Mouse (Mus musculus) hindbrain, embryonic 10.5 days (tissue): ENCODE measurements around the gene Mkln1. TPM values are rescaled to one million over a fixed set of nuclear protein-coding genes. Genes with fewer than 3 reads are reported as not detected.
"Not testable (repeated sequence)": the region's sequence is repeated elsewhere in the genome, so short reads cannot be mapped to it uniquely, and the experiment has no call there.

ENCODE experiments used
- DNase-seq: peaks from one replicate; pipeline ENCODE4 v3.0.0-alpha.2; 2017; ENCODE audit warnings: low spot score
- H3K27ac ChIP-seq: fragments of 300-500 bp; sonication (generic); 2 replicates; pipeline ENCODE4 v1.5.1; 2016; ENCODE audit warnings: mild to moderate bottlenecking, moderate library complexity
- H3K27me3 ChIP-seq: fragments of 300-500 bp; sonication (generic); 2 replicates; pipeline ENCODE4 v1.6.1; 2016; ENCODE audit warnings: mild to moderate bottlenecking; ENCODE audit not compliant: poor library complexity, insufficient read depth, severe bottlenecking
- H3K36me3 ChIP-seq: fragments of 300-500 bp; sonication (generic); 2 replicates; pipeline ENCODE4 v1.6.1; 2016; ENCODE audit warnings: mild to moderate bottlenecking, moderate library complexity
- H3K4me1 ChIP-seq: fragments of 300-500 bp; sonication (generic); replicated peaks from 2 replicates; pipeline ENCODE4 v1.6.1; 2016; ENCODE audit warnings: mild to moderate bottlenecking
- H3K4me3 ChIP-seq: fragments of 300-500 bp; sonication (generic); 2 replicates; pipeline ENCODE4 v1.5.1; 2016; ENCODE audit warnings: mild to moderate bottlenecking, moderate library complexity
- H3K9me3 ChIP-seq: fragments of 300-500 bp; sonication (generic); 2 replicates; pipeline ENCODE4 v1.6.1; 2016; ENCODE audit warnings: mild to moderate bottlenecking, moderate library complexity
- WGBS: fragments of 180-500 bp; shearing (Covaris S2); methylation state at CpG from one replicate; pipeline ENCODE4 v1.1.7; 2016; 5-methylcytosine and 5-hydroxymethylcytosine counted together
- polyA plus RNA-seq: library from polyadenylated mRNA; unstranded; fragments of >200 nt; fragmentation: Nextera tagmentation; extraction: Ambion mirVana; gene quantifications from 2 replicates; pipeline ENCODE4 v1.2.1, GENCODE M21; 2016

The Mkln1 gene
- polyA plus RNA-seq, 1 experiment from 2014 or later, result 201 TPM

DNA sequence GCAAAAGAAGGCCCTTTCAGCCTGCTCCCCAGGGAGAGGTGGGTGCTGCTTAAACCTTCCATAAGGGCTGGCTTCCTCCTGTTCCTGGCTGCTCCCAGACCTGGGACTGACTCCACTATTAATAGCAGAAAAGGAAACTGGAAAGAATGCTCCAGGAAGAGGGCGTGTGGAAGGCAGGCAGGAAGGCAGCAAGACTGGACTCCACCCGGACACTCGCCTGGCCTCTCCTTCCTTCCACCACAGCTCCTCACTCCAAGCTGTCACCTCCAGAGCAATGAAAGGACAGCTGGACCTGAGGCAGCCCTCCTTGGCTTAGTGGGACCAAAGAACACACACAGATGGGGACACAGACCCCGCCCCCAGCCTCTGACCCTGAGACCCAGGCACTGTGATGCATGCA is 145.8 kb downstream of the Mkln1 start:
- 84% methylated on average over 4 of the region's 4 CpGs for WGBS
- Histone ChIP-seq H3K27ac (0 out of 2 replicates have a peak overlapping the region, but pooled peaks have one; percentile 19), H3K27me3 (no peaks in the 10 kb centered on the region), H3K4me1 (peaks cover 26% of the 10 kb centered on the region), H3K36me3 (peaks cover 23% of the 10 kb centered on the region), H3K4me3 (no peak overlapping the region), H3K9me3 (no peaks in the 10 kb centered on the region)
- no peak for DNase-seq

DNA sequence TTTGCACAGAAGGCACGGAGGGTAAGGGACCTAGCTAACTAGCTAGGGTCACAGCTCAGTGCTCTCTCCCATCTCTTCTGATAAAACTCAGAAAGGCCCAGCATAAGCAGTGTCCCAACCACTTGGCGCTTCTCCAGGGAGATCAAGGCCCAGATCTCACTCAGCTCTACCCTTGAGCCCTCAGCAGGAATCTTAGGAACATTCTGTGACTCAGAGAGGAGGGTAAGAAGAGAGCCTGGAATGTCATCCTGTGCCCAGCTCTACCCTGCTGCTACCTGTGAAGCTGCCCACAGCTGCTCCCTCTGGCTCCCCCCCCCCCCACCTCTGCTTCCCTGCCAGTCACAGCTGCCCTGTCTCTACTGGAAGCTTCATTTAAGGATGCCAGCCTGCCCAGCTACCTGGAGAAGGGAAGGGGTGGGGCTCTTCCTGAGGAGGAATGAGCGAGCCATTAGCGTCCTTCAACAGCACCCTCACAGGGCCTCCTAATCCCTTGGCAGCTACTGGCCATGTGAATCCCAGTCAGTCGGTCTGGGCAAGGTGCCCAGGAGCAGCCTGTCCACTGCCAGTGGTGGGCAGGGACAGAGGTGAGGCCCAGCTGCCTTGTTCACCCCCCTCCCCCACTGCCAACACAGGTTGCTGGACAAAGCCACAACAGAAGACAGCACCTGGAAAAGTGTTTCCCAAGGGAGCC is 151.0 kb downstream of the Mkln1 start:
- Histone ChIP-seq H3K9me3 (no peaks in the 10 kb centered on the region), H3K4me3 (no peak overlapping the region), H3K27me3 (no peaks in the 10 kb centered on the region), H3K36me3 (no peaks in the 10 kb centered on the region), H3K4me1 (peaks cover 49% of the 10 kb centered on the region), H3K27ac (peak overlapping the region; percentile 46; the same call in 1 of the 2 replicates)
- no peak for DNase-seq
- WGBS, result 74% methylated on average over 5 of the region's 5 CpGs

GRCm38 (mm10) chr6:31550876-31551532 is 152.5 kb downstream of the Mkln1 start:
- no peak overlapping the region for H3K27ac ChIP-seq
- peak; percentile 20 for DNase-seq
- 65% methylated on average over 22 of the region's 22 CpGs for WGBS

GRCm38 (mm10) chr6:31556460-31557100 is 158.0 kb downstream of the Mkln1 start:
- H3K36me3 ChIP-seq, result peaks cover 7% of the 10 kb centered on the region; the same call in 1 of the 2 replicates
- H3K9me3 ChIP-seq, result no peaks in the 10 kb centered on the region
- H3K4me3 ChIP-seq, result no peak overlapping the region
- DNase-seq, result no peak
- WGBS, result 82% methylated on average over 7 of the region's 7 CpGs
- H3K27ac ChIP-seq, result no peak overlapping the region
- H3K4me1 ChIP-seq, result peaks cover 34% of the 10 kb centered on the region
- H3K27me3 ChIP-seq, result peaks cover 17% of the 10 kb centered on the region

More at GRCm38 (mm10) chr6:31550876-31551532, 152.5 kb downstream of the Mkln1 start:
- H3K9me3 ChIP-seq, result no peaks in the 10 kb centered on the region
- no peak overlapping the region for H3K4me3 ChIP-seq
- peaks cover 45% of the 10 kb centered on the region for H3K4me1 ChIP-seq
- no peaks in the 10 kb centered on the region for H3K27me3 ChIP-seq
- H3K36me3 ChIP-seq, result peaks cover 7% of the 10 kb centered on the region; the same call in 1 of the 2 replicates

DNA sequence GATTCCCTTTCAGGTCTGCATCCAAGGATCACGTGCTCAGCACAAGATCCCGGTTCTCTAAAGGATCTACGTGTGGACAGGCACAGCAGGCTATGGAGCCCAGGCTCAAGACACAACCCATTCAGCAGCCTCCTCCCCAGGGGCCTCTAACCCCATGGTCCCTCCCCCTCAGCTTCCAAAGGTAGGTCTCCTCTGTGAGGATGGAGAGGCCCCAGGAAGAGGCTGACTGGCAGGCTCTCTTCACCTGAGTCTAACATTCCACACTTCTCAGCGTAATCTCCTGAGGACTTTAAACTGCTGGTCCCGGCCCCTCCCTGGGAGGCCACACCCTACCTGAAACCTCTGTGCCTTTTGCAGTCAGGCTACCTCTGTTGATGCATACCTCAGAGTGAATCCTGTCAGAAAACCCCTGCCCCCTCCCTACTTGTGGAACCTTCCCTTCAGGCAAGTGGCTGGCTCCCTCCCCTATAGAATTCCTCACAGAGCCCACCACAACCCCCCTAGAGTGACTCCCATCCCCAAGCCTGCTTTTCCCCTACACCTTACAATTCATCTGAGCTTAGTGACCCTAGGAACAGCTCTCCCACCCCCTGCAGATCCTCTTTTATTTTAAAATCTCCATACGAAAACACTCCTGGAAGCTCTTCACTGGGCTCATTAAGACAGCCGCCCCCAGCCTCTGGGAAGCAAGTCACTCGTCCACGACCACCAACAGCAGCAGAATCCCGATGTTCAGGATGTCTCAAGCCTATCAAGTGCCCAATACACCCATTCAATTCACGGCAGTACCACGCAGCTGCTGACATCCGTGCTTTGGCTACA is 161.8 kb downstream of the Mkln1 start:
- H3K4me3 ChIP-seq, result peak overlapping the region; percentile 26

DNA sequence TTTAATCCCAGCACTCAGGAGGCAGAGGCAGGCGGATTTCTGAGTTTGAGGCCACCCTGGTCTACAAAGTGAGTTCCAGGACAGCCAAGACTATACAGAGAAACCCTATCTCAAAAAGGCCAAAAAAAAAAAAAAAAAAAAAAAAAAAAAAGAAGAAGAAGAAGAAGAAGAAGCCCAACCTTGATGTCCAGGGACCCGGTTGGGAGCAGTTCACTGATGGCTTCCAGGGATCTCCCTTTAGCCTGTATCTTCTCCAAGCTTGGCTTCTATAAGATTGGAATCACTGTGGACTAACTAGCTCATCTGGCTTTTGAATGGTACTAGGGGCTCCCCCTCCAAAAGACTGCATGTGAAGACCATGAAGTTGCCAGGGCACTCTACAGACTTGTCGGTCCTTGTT is 163.4 kb downstream of the Mkln1 start:
- Histone ChIP-seq H3K27me3 (peaks cover 42% of the 10 kb centered on the region), H3K4me3 (peak overlapping the region; percentile 84)

More for the DNA sequence above, 161.8 kb downstream of the Mkln1 start:
- DNase-seq, result no peak
- Histone ChIP-seq H3K27me3 (peaks cover 33% of the 10 kb centered on the region), H3K27ac (peak overlapping the region; percentile 57), H3K36me3 (peaks cover under 1% of the 10 kb centered on the region; the same call in 1 of the 2 replicates), H3K4me1 (peaks cover 58% of the 10 kb centered on the region), H3K9me3 (no peaks in the 10 kb centered on the region)
- 8% methylated on average over 13 of the region's 13 CpGs for WGBS

DNA sequence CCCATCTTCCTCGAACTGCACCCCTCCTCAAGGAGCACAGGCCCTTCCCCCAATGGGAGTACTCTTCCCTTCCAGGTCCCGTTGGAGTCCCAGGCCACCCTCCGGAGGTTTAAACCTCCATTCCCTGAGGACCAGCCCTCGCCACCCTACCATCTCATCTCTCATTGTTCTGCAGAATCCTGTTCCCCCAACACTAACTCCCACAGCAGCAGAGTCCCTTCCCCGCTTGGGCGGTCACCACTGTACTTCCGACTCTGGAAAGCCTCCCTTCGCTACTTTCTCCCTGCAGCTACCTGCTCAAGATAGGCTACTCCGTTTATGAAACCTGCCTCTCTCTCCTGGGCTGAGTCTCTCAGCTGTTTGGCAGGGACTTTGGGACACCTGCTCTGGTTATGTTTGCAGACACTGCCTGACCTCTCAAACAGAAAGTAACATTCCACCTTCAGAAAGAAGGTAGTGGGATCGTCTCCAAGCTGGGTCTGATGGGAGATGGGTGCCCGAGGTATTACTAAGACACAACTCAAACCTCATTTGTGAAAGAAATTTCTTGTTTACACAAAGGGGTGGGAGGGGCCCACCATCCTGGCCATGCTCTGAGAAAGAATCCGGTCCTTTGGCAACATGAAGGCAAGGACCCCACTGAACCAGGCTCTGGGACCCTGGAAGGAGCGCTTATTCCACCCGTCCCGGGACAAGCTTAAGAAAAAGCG is 164.0 kb downstream of the Mkln1 start:
- Histone ChIP-seq H3K4me3 (peak overlapping the region; percentile 84), H3K27me3 (peaks cover 45% of the 10 kb centered on the region), H3K27ac (peak overlapping the region; percentile 94), H3K9me3 (no peaks in the 10 kb centered on the region), H3K36me3 (no peaks in the 10 kb centered on the region; the same call in 1 of the 2 replicates), H3K4me1 (peaks cover 66% of the 10 kb centered on the region)
- DNase-seq, result peak; percentile 40
- WGBS, result 2% methylated on average over 16 of the region's 16 CpGs

More for the DNA sequence above, 163.4 kb downstream of the Mkln1 start:
- H3K9me3 ChIP-seq, DNase-seq, H3K36me3 ChIP-seq: not testable (repeated sequence)
- Histone ChIP-seq H3K27ac (peak overlapping the region; percentile 94), H3K4me1 (peaks cover 60% of the 10 kb centered on the region)
- 41% methylated on average over 3 of the region's 3 CpGs for WGBS

GRCm38 (mm10) chr6:31563235-31564181 is 165.0 kb downstream of the Mkln1 start, which contains the start of gene Podxl:
Podxl (minus strand) TSS chr6:31563981.
- DNase-seq, result peak; percentile 91
- Histone ChIP-seq H3K4me1 (peaks cover 75% of the 10 kb centered on the region), H3K27ac (peak within 1 kb of the TSS; percentile 94), H3K9me3 (no peaks in the 10 kb centered on the region), H3K4me3 (peak within 1 kb of the TSS; percentile 84), H3K36me3 (no peaks in the 10 kb centered on the region; the same call in 1 of the 2 replicates), H3K27me3 (peaks cover 45% of the 10 kb centered on the region)
- under 1% methylated on average over 91 of the region's 91 CpGs for whole genome bisulfite sequencing

DNA sequence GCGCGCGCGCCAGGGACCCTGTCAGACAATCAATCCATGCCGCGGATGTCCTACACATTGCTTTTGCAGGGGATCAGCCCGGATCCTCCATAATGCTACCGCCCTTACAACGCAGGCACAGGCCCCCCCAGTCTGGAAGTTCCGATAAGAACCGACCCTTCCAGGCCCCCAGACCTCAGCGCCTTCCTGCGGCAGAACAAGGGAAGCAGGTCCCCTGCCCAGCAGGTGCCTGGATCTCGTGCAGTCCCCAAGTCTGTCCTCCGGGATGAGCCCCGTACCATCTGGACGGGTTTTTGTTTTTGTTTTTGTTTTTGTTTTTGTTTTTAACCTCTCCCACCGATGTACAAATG is 165.6 kb downstream of the Mkln1 start:
- Histone ChIP-seq H3K36me3 (no peaks in the 10 kb centered on the region; the same call in 1 of the 2 replicates), H3K4me1 (peaks cover 74% of the 10 kb centered on the region), H3K27ac (peak overlapping the region; percentile 94), H3K4me3 (peak overlapping the region; percentile 84), H3K27me3 (peaks cover 45% of the 10 kb centered on the region), H3K9me3 (no peaks in the 10 kb centered on the region)
- DNase-seq, result no peak
- under 1% methylated on average over 18 of the region's 18 CpGs for WGBS

DNA sequence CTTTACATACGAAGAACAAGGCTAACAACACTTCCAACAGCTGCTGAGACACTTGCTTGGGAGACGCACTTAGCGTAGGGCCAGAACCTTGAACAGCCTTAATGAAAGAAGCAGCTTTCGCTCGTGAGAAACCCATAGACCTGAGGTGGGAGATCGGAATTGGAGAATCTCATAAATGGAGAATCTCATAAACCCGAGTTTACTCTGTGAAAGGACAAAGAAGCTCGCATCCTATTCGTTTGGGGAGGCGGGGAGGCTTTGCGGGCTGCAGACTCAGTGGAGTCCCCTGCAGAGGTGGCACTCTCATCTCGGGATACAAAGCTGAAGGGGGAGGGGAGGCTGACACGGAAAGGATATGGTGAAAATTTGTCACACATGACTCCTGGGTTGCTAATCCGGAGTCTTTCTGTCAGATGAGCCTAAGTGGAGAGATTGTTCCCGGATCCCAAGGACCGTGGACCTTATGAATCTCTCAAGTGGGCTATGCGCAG is 166.4 kb downstream of the Mkln1 start:
- Histone ChIP-seq H3K4me3 (peak overlapping the region; percentile 84), H3K27ac (peak overlapping the region; percentile 94), H3K27me3 (peaks cover 44% of the 10 kb centered on the region), H3K36me3 (no peaks in the 10 kb centered on the region; the same call in 1 of the 2 replicates), H3K4me1 (peaks cover 66% of the 10 kb centered on the region), H3K9me3 (no peaks in the 10 kb centered on the region)
- WGBS, result 1% methylated on average over 17 of the region's 17 CpGs
- peak; percentile 67 for DNase-seq
